Mouse (Mus musculus): Measurements from ENCODE around the gene Apobec2. TPM values are rescaled to one million over a fixed set of nuclear protein-coding genes. Genes with fewer than 3 reads are reported as not detected.

Gene Apobec2
- total and polyA plus RNA-seq, 3 experiments, result 0.21 to 0.70 TPM; not detected in 1

GRCm38 (mm10) chr17:48417521-48417920 lies 15.2 kb downstream of the Apobec2 start:
- no peak overlapping the region for H3K4me2 ChIP-seq (ENCODE audit: insufficient read depth, low read depth, poor library complexity, severe bottlenecking)
- no peak overlapping the region for H3K9ac ChIP-seq (ENCODE audit: insufficient read depth, low read depth)
- no peak overlapping the region for H3K27ac ChIP-seq (ENCODE audit: insufficient read depth, low read depth)
- H3K79me2 ChIP-seq (replicated peaks; ENCODE audit: control insufficient read depth, extremely low read depth, insufficient read depth, poor library complexity, severe bottlenecking), result no peaks in the 10 kb centered on the region
- dilution Hi-C loops (cut with MboI; ENCODE audit: extremely low pct_ligation_motif_present, extremely low pct_unique_long_range_greater_than_20kb, low sequenced_read_pairs) (no loop called here), in situ Hi-C loops (cut with MboI; ENCODE audit: low pct_ligation_motif_present, low pct_unique_long_range_greater_than_20kb, low sequenced_read_pairs) (no loop called here)
- H3K36me3 ChIP-seq (replicated peaks in 1 of 2; ENCODE audit: control insufficient read depth in 1 of 2, insufficient read depth in 1 of 2, low read length in 1 of 2), result peaks cover 35 to 77% of the 10 kb centered on the region in 2 experiments
- H3K9me3 ChIP-seq (replicated peaks; ENCODE audit: low read length), result no peaks in the 10 kb centered on the region
- no peak for DNase-seq (ENCODE audit: extremely low read depth)
- TF ChIP-seq EP300 (IDR thresholded peaks at IDR 0.05; ENCODE audit: low read length) (no peak), PAX5 (IDR thresholded peaks at IDR 0.05; ENCODE audit: low read length) (no peak), GABPA (IDR thresholded peaks at IDR 0.05; ENCODE audit: insufficient replicate concordance, low read depth, low read length) (no peak), USF2 (conservative IDR thresholded peaks at IDR 0.05; ENCODE audit: low read depth, low read length) (no peak), IRF4 (IDR thresholded peaks at IDR 0.05; ENCODE audit: low read depth, low read length) (no peak), CHD2 (IDR thresholded peaks at IDR 0.05; ENCODE audit: low read length) (no peak), ETS1 (conservative IDR thresholded peaks at IDR 0.05; ENCODE audit: low read depth, low read length) (no peak), ZKSCAN1 (IDR thresholded peaks at IDR 0.05; ENCODE audit: borderline replicate concordance, low read depth, low read length) (no peak), POLR2AphosphoS2 (IDR thresholded peaks at IDR 0.05; ENCODE audit: low read depth, low read length) (no peak), CHD1 (IDR thresholded peaks at IDR 0.05; ENCODE audit: low read depth, low read length) (no peak), ZC3H11A (IDR thresholded peaks at IDR 0.05; ENCODE audit: low read depth, low read length) (no peak), KAT2A (IDR thresholded peaks at IDR 0.05; ENCODE audit: insufficient replicate concordance, low read length) (no peak), JUN (IDR thresholded peaks at IDR 0.05; ENCODE audit: insufficient read depth, low read depth, low read length) (no peak), MEF2A (IDR thresholded peaks at IDR 0.05; ENCODE audit: borderline replicate concordance, low read depth, low read length) (no peak), E2F4 (IDR thresholded peaks at IDR 0.05; ENCODE audit: insufficient replicate concordance, low read depth, low read length) (no peak), NELFE (IDR thresholded peaks at IDR 0.05; ENCODE audit: low read depth, low read length) (no peak), POLR2A (IDR thresholded peaks at IDR 0.05; ENCODE audit: low read depth, low read length) (no peak)
- no peaks in the 10 kb centered on the region for H3K27me3 ChIP-seq (replicated peaks)
- peaks cover 3 to 13% of the 10 kb centered on the region in 2 experiments; a peak in 1 of 4 replicates for H3K4me1 ChIP-seq (ENCODE audit: control insufficient read depth in 1 of 2, insufficient read depth in 2 of 2)
- H3K4me3 ChIP-seq (replicated peaks in 1 of 3; ENCODE audit: low read depth in 2 of 3, low read length in 2 of 3, poor library complexity in 1 of 3), result no peak overlapping the region

GRCm38 (mm10) chr17:48416425-48417195 lies 16.1 kb downstream of the Apobec2 start:
- no peaks in the 10 kb centered on the region for H3K27me3 ChIP-seq (replicated peaks)
- peaks cover 40 to 85% of the 10 kb centered on the region in 2 experiments for H3K36me3 ChIP-seq (replicated peaks in 1 of 2; ENCODE audit: control insufficient read depth in 1 of 2, insufficient read depth in 1 of 2, low read length in 1 of 2)
- peaks cover 3 to 22% of the 10 kb centered on the region in 2 experiments; a peak in 2 of 4 replicates for H3K4me1 ChIP-seq (ENCODE audit: control insufficient read depth in 1 of 2, insufficient read depth in 2 of 2)
- H3K9ac ChIP-seq (ENCODE audit: insufficient read depth, low read depth), result no peak overlapping the region
- TF ChIP-seq ZC3H11A (IDR thresholded peaks at IDR 0.05; ENCODE audit: low read depth, low read length), result no peak
- no peak for TF ChIP-seq BHLHE40 (IDR thresholded peaks at IDR 0.05; ENCODE audit: low read depth, low read length)
- TF ChIP-seq MXI1 (IDR thresholded peaks at IDR 0.05; ENCODE audit: low read depth, low read length), result no peak
- TF ChIP-seq JUN (IDR thresholded peaks at IDR 0.05; ENCODE audit: insufficient read depth, low read depth, low read length), result no peak
- no peak for TF ChIP-seq POLR2AphosphoS2 (IDR thresholded peaks at IDR 0.05; ENCODE audit: low read depth, low read length)
- TF ChIP-seq MYC (IDR thresholded peaks at IDR 0.05; ENCODE audit: low read depth, low read length), result no peak
- no peak for TF ChIP-seq HCFC1 (IDR thresholded peaks at IDR 0.05; ENCODE audit: low read depth, low read length)
- no peak for TF ChIP-seq USF1 (IDR thresholded peaks at IDR 0.05; ENCODE audit: low read depth, low read length)
- no peak for TF ChIP-seq IRF4 (IDR thresholded peaks at IDR 0.05; ENCODE audit: low read depth, low read length)
- no peak for TF ChIP-seq RCOR1 (conservative IDR thresholded peaks at IDR 0.05; ENCODE audit: low read depth, low read length)
- TF ChIP-seq E2F4 (IDR thresholded peaks at IDR 0.05; ENCODE audit: insufficient replicate concordance, low read depth, low read length), result no peak
- TF ChIP-seq ZNF384 (IDR thresholded peaks at IDR 0.05; ENCODE audit: low read depth, low read length), result peak; percentile 60
- no peak for TF ChIP-seq CHD1 (IDR thresholded peaks at IDR 0.05; ENCODE audit: low read depth, low read length)
- TF ChIP-seq ZKSCAN1 (IDR thresholded peaks at IDR 0.05; ENCODE audit: borderline replicate concordance, low read depth, low read length), result no peak
- TF ChIP-seq EP300 (IDR thresholded peaks at IDR 0.05; ENCODE audit: low read length), result no peak
- TF ChIP-seq SMC3 (IDR thresholded peaks at IDR 0.05; ENCODE audit: low read depth, low read length), result peak; percentile 50
- TF ChIP-seq RAD21 (IDR thresholded peaks at IDR 0.05; ENCODE audit: low read depth, low read length), result peak; percentile 68
- TF ChIP-seq KAT2A (IDR thresholded peaks at IDR 0.05; ENCODE audit: insufficient replicate concordance, low read length), result no peak
- no peak for TF ChIP-seq NELFE (IDR thresholded peaks at IDR 0.05; ENCODE audit: low read depth, low read length)
- TF ChIP-seq CTCF (conservative IDR thresholded peaks at IDR 0.05 in 1 of 2, IDR thresholded peaks at IDR 0.05 in 1 of 2; ENCODE audit: low read depth in 2 of 2, low read length in 2 of 2), result peak; percentile 45 to 77; a peak in 3 of 4 replicates
- no peak for TF ChIP-seq USF2 (conservative IDR thresholded peaks at IDR 0.05; ENCODE audit: low read depth, low read length)
- no peak for TF ChIP-seq MAFK (IDR thresholded peaks at IDR 0.05; ENCODE audit: insufficient replicate concordance, low read length)
- TF ChIP-seq GABPA (IDR thresholded peaks at IDR 0.05; ENCODE audit: insufficient replicate concordance, low read depth, low read length), result no peak
- H3K27ac ChIP-seq (ENCODE audit: insufficient read depth, low read depth), result no peak overlapping the region
- in situ Hi-C loops (cut with MboI; ENCODE audit: low pct_ligation_motif_present, low pct_unique_long_range_greater_than_20kb, low sequenced_read_pairs), result no loop called here
- peak; percentile 66 for DNase-seq (ENCODE audit: extremely low read depth)
- H3K4me2 ChIP-seq (ENCODE audit: insufficient read depth, low read depth, poor library complexity, severe bottlenecking), result no peak overlapping the region
- H3K79me2 ChIP-seq (replicated peaks; ENCODE audit: control insufficient read depth, extremely low read depth, insufficient read depth, poor library complexity, severe bottlenecking), result peaks cover 6% of the 10 kb centered on the region; the same call in 1 of the 2 replicates
- dilution Hi-C loops (cut with MboI; ENCODE audit: extremely low pct_ligation_motif_present, extremely low pct_unique_long_range_greater_than_20kb, low sequenced_read_pairs), result no loop called here
- H3K4me3 ChIP-seq (replicated peaks in 1 of 3; ENCODE audit: low read depth in 2 of 3, low read length in 2 of 3, poor library complexity in 1 of 3), result no peak overlapping the region
- no peaks in the 10 kb centered on the region for H3K9me3 ChIP-seq (replicated peaks; ENCODE audit: low read length)
